Mouse (Mus musculus): ENCODE data around the gene Rab44.
"Not testable (repeated sequence)": the region's sequence is repeated elsewhere in the genome, so short reads cannot be mapped to it uniquely, and the experiment has no call there.

The Rab44 gene

DNA sequence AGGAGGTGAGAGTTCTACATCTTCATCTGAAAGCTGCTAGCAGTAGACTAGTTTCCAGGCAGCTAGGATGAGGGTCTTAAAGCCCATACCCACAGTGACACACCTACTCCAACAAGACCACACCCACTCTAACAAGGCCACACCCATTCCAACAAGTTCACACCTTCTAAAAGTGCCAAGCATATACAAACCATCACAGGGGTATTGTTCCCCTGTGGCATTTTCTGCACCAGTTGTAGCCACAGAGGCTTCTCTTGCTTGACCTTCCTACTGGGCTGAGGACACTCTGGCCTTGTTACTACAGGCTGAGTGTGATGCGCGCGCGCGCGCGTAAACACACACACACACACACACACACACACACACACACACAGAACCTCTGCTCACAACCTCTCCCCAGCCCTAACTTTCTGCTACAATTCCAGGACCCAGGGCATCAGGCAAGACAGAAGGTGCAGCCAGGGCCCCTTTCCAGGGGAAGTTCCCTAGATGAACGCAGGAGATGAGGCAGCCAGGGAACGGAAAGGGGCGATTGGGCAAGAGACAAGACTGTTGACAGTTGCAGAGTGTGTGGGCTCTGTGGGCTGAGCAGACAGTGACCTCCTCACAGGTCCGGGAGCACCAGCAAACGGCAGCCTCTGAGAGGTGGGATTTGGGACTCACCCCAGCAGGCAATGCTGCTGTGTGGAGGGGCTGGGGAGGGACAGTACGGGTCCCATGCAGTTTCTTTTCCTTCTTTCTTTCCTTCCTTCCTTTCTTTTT, at the start of gene Rab44:
Rab44 (plus strand) TSS at position 555 of the 762 bp plus-strand sequence.
- no peak for DNase-seq (ENCODE audit: low spot score)

DNA sequence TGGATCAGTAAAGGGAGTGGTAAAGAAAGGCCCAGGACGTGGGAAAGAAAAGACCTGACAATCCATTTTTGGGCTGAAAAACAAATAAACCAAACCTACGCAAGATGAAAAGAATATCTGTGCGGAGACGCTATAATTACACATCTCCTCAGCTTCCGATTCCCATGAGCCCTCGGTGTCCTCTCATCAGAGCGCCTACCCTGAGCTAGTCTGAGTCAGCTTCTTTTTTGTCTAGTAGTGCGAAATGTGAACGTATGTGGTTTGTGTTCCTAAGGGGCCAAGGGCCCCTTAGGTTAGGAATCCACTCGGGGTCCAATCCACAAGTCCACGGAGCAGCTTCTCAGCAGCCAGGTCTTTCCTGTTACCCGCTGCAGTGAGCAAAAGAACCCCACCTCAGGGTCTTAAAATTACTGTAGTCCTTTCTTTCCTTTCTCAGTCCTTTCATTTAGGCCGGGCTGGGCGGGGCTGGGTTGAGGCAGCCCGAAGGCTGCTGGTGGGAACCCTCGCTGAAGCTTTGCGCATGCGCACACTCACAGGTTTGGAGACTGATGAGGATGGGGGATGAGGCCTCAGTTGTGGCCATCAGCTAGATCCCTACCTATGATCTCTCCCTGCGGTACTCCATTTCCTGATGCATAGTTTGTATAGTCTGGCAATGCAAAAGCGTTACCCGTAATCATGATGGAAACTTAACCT, 48.6 kb upstream of the Rab44 start:
- no peak for DNase-seq (ENCODE audit: low spot score)

DNA sequence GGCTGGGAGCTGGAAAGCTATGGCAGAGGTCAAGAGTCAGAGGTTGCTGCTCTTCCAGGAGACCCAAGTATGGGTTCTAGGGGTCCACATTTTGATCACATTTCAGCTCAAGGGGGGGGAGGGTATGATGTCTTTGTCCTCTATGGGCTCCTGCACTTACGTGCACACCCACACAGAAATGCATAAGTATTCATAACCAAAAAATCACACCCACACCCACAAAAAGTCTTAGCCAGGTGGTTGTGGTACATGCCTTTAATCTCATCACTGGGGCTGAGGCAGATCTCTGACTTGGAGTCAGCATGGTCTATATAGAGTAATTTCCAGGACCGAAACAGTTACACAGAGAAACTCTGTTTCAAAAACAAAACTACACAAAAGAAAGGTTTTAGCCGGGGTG, 48.0 kb upstream of the Rab44 start:
- DNase-seq (ENCODE audit: low spot score) = no peak

DNA sequence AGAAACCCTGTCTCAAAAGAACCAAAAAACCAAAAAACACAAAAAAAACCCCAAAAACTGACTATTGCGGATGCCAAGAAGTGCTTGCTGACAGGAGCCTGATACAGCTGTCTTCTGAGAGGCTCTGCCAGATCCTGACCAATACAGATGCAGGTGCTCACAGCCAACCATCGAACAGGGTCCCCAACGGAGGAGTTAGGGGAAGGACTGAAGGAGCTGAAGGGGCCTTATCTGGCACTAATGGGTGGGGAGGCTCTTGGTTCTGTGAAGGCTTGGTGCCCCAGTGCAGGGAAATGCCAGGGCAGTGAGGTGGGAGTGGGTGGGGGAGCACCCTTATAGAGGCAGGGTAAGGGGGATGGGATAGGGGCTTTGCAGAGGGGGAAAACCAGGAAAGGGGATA, 46.5 kb upstream of the Rab44 start:
- not testable (repeated sequence) for DNase-seq (ENCODE audit: low spot score)

DNA sequence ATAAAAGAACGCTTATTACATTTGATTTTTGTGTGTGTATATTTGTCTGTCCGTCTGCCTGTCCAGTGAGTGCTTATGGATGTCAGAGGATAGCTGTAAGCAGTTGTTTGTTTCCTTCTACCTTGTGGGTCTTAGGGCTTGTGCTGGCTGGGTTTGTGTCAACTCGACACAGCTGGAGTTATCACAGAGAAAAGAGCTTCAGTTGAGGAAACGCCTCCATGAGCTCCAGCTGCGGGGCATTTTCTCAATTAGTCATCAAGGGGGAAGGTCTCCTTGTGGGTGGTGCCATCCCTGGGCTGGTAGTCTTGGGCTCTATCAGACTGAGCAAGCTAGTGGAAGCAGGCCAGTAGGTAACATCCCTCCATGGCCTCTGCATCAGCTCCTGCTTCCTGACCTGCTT, 46.1 kb upstream of the Rab44 start:
- no peak for DNase-seq (ENCODE audit: low spot score)

DNA sequence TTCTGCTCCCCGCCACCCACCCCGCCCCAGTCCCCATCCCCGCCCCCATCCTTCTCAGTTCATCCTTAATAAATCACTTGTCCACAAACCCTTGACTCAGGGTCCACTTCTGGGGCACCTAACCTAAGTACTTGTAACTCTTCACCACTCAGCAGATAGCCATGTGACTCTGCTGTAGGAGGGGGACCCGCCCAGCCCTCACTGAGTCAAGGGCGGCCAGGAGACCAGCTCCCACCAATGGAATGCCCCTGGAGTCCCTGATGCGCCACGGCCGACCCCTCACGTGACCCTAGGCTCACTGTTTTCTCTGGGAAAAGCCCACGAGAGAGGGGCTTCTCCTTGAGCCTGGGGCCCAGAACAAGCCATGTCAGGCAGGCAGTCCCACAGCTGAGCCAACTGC, 44.9 kb upstream of the Rab44 start:
- DNase-seq (ENCODE audit: low spot score) = no peak

DNA sequence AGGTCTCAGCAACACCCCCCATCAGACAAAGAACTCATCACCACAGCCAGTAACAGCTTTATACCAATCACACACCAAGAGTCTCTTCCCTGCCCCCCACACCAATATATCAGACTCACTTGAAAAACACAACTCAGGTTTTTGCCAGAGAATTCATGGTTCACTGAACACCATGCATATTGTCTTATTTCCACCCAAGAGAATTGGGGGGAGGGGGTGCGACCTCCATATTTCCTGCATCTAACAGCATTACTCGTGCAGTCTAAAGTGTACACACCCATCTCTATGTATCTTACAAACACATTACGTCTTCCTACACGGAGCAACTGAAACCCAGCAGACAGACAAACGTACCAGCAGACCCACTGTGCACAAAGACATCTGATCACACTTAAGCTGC, 42.1 kb upstream of the Rab44 start:
- no peak for DNase-seq (ENCODE audit: low spot score)

DNA sequence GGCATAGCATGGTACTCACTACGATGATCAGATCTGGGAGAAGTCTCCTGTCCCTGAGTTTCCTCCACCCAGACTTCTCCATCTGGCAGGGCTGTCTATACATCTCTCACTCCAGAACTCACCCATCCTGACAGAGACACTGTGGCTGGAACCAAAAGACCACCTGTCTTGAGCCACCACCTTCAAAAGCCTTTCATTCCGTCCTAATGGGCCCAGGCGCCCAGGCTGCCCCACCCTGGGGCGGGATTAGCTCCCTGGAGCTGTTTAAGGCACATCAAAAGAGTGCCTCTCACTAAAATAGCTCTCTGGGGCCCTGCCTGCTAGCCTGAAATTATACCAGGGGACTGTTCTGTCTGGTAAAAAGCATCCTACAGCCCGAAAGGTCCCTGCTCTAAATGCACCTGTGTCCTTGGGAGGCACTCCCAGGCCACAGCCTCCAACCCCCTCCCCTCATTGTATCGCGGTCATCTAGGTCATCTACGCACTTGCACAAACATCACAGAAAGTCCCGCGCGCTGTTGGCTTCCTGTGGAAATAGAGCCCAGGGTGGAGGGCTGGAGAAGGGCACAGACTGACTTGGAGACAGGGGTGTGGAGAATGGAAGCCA, 41.1 kb upstream of the Rab44 start:
- no peak for DNase-seq (ENCODE audit: low spot score)

DNA sequence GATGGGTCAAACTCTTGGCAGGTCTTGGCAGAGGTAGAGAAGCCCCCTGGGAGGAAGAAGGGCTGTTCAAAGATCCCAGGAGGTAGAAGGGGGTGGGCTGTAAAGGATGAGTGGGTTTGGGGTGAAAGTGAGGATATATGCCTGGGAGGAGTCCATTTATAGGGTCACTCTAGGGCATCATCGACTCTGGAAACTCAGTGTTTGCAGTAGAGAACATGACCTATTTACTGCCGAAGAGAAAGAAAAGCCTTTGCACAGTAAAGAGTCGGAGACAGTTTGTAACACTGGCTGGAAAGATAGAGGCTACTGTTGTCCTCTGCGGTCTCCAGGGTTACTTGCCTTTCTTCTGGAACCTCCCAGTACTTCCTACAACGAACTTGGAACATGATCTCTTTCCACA, 40.6 kb upstream of the Rab44 start:
- DNase-seq (ENCODE audit: low spot score) = no peak

DNA sequence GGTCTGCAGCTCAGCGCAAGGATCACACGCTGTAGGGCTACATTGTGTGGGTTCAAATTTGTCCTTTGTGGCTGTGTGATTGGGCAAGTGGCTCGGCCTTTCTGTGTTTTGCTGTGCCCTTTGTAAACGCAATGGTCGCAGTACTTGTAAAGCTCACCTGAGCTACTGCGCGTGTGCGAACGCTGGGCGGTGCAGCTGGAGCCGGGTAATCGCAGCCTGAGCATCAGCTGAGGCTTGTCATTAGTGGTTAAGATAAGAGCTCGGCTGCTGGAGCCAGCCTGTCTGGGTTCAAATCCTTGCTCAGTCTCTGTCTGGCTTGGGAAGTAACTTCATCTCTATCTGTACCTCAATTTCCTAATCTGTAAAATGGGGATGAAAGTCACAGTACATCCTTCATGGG, 39.9 kb upstream of the Rab44 start:
- DNase-seq (ENCODE audit: low spot score) = no peak

DNA sequence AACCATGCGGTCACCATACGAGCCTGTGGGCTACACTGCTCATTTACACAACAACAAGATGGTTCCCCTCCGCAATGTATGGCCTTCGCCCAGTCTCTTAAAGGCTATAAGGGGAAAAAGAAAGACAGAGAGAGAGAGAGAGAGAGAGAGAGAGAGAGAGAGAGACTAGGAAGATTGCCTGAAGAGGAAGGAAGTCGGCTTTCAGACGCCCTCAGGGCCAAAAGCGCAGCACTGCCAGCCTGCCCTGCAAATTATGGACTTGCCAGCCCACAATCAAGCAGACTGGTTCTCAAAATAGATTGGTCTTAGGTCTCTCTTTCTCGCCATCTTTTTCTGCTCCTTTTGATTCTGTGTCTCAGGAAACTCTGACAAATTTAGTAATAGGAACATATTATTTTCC, 37.7 kb upstream of the Rab44 start:
- no peak for DNase-seq (ENCODE audit: low spot score)

DNA sequence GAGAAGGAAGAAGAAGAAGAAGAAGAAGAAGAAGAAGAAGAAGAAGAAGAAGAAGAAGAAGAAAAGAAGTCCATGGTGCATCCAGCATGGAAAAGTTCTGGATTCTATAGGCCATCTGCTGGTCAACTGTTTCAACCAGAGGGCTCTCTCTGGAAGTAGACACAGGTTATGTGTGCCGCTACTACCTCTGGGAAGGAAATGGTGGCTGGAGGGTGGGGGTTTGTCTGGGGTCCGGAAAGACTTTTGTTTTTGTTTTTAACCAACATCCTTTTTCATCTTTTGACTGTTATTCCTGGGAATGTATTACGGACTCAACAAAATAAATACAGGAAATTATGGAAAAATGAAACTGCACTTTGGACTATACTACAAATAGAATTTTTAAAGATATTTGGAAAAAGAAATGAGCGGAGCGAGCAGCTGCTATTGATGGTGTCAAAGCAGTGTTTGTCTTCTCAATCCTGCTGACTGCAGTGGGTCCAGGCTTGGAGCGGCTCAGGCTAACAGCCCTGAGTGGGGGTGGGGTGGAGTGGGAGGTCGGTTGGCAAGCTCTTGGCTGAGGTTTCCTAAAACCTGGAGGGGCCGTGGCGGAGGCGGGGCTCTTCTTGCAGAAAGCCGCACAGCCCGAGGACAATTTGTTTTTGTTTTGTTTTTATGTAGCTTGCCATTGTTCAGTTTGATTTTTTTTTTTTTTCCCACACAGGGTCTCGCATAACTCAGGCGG, 36.0 kb upstream of the Rab44 start:
- DNase-seq (ENCODE audit: low spot score) = no peak

DNA sequence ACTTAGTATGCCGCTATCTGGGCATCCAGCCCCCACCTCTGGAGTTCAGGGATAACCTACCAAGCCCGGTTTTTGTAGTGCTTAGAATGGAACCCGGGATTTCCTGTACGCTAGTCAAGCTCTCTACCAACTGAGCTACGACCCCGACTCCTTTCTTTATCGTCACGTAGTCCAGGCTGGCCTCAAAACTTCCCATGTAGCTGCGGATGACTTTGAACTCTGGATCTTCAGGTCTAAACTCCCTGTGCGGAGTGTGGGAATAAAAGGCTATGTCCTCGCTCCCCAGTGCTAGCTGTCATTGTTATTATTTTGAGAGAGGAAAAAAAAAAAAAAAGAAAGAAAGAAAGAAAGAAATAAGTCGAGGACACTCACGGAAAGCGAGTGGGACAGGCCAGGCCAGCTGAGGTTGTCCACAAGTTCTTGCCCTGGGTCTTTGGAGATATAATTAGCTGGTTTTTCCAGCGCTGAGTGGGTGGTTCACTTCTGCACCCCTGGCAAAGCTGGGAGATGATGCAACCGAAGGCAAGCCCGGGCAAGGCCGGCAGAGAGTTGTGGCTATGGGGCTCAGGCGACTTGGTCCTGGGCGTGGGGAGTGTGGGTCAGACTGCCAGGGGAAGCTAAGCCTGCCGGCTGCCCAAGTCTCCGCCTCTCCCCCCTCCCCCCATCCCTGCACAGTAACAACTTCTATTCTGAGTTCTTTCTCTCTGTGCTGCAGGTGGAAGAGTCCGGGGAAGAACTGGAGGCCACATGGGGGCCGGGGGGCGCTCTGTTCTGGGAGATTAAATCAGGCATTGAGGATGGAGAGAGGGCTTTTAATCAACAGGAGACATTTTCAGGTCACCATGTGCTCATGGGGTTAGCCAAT, 35.2 kb upstream of the Rab44 start:
- DNase-seq (ENCODE audit: low spot score) = no peak

DNA sequence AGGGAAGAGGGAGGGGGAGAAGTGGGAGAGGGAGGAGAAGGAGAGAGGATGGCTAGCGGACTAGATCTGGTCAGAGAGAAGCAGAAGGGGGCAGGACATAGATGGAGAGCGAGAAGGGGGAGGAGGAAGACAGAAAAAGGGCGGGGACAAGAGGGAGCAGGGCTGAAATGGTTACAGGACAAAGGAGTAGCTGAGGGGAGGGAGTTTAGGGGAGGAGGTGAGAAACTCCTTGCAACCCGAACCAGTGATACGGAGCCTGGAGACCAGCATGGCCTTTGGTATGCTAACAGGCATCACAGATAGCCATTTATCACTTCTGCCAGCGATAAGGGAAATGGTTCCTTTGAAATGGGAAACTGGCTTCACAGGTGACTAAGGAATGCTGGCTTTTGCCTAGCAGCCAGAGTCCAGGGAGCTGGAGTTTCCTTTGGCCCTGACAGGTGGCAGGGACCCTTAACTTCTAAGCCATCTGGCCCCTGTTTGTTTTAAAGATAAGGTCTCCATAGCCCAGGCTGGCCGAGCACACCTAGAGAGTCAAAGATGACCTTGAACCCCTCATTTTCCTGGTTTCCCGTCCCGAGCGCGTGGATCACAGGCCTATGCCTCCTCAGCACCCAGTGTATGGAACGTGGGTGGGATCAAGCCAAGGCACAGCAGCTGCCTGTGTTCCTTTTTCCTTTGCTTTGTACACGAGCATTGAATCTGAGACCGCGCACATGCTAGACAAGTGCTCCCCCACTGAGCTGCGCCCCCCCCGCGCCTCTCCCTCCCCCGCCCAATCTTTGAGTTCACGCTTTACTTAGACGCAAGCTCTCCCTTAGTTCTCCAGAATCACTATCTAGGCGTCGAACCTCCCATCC, 33.0 kb upstream of the Rab44 start:
- DNase-seq (ENCODE audit: low spot score) = peak; percentile 76

DNA sequence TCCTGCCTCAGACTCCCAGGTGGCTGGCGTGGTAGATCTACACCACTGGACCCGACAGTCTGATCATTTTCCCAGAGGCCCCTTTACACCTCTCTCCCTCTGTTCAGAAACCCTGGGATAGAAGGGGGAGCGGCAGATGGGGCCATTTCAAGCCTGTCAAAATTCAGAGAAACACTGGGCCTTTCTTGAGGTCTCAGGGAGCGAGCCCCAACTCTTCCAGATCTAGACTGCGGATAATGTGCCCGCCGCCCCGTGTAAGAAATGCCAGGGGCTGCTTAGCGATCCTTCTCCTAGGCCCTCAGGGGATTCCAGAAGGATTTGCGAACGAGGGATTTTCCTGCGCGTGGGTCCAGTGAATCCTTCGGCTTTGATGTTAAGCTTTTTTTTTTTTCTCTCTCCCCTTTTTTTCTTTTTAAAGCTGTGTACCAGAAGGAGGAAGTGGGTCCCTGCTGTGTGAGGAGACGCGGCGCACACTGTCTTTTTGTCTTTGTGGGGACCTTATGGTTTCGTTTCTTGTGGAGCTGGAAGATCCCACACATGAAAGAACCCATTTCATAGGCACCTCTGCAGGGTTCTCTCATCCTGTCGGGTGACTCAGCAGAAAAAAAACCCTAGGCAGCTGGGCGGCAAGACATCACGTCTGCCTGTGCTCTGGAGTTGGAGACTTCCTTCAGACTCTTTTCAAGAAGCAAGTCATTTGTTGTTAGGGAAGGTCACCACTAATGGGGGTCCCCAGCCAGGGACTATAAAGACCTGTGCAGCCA, 32.1 kb upstream of the Rab44 start:
- DNase-seq (ENCODE audit: low spot score) = no peak

DNA sequence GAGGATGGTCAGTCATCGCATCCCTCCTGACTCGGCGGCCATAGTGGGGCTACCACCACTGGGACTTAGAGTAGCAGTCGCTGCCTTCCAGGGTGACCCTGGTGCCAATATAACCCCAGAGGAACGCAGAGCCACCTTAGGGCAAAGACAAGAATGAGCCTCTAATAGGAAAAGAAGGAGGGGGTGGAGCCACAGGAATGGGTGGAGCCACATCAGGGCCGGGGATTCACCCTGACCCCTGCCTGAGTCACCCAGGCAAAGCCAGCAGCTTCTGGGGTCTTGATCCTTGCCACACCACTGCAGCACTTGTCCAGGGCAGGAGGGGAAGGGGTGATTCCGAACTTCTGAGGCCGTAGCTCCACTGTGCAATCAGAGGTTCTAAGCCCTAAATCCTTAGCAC, 30.4 kb upstream of the Rab44 start:
- DNase-seq (ENCODE audit: low spot score) = no peak

DNA sequence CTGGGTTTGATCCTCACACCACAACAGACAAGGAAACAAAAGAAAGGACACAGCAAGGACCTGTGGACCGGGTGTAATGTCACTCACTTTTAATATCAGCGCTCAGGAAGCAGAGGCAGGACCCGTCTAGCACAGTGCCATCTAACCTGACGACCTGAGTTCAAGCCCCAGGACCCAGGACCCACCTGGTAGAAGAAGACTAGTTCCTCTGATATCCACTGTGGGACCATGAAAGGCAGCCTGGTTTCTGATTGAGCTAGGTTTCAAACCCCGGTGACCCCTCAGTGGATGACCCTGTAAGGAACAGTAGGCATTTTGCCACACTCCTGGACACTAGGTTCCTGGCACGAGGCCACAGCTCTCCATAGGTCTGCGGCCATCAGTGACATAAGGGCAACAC, 29.3 kb upstream of the Rab44 start:
- no peak for DNase-seq (ENCODE audit: low spot score)

DNA sequence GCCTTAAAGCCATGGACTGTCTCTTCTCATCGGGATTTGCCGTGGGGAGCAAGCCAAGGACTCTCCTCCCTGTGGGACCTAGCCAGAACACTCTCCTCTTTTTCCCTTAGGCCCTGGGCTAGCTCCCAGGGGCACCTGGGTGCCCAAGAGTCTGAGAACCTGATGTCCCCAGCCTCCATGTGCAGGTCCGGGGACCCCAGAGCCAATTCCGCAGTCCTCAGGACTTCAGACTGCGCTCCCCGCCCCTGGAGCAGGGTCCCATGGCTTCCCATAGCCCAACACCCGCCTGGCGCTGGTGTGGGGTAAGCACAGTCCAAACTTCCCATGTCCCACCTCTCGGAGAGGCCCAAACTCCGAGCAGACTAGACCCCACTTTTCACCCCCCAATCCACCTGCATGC, 28.7 kb upstream of the Rab44 start:
- no peak for DNase-seq (ENCODE audit: low spot score)

DNA sequence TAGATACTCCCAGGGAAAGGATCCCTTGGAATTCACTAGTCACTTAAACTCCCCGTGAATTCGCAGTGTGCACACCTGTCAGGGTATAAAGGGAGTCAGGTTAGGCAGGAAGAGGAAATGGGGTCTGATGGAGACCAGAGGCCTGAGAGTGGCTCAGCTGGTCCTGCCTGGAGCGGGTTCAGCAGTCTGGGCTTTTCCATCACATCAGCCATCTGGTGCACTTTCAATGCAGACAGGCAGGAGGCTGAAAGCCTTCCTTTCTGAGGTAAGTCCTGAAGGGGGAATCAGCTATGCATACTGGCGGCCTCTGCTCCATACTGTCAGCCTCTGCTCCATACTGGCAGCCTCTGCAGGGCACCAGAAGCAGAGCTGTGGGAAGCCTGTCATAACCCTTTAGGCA, 27.0 kb upstream of the Rab44 start:
- no peak for DNase-seq (ENCODE audit: low spot score)

DNA sequence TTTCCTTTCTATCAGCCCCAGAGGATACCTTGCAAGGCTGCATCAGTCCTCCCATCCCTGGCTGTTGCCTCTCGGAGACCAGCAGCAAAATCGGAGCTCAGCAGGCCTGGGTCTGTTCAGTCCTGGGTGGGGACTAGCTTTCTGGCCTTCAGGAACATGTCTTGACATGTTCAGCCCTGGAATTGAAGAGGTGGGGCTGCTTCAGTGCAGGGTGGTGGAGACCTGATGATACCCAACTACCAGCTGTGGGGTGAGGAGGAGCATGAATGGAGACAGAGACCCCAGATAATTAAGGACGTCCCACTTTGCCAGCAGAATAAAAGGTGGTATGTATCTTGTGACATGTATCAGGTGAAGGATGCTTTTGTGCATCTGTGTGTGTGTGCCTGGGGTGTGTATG, 23.2 kb upstream of the Rab44 start, which contains the start of gene Cdkn1a:
Cdkn1a (plus strand) TSS at position 201 of the 400 bp plus-strand sequence.
- no peak for DNase-seq (ENCODE audit: low spot score)
